Mouse (Mus musculus): ENCODE measurements around the gene Crot. TPM values are rescaled to one million over a fixed set of nuclear protein-coding genes. Genes with fewer than 3 reads are reported as not detected.

The Crot gene
- polyA plus RNA-seq, 1 experiment = 6.6 TPM

- H3ac ChIP-seq (ENCODE audit: control insufficient read depth, insufficient read length) = no peak overlapping the region
- H3K36me3 ChIP-seq (ENCODE audit: control insufficient read depth, insufficient read depth) = peaks cover 22% of the 10 kb centered on the region
- no peaks in the 10 kb centered on the region for H3K27me3 ChIP-seq (ENCODE audit: control insufficient read depth, insufficient read depth, insufficient read length)
- no peak overlapping the region for H3K4me3 ChIP-seq
- no peak overlapping the region for H3K4me2 ChIP-seq (ENCODE audit: low read depth)
- no peaks in the 10 kb centered on the region for H3K79me2 ChIP-seq (ENCODE audit: control insufficient read depth, insufficient read depth)
- TF ChIP-seq E2F4 (IDR thresholded peaks at IDR 0.05; ENCODE audit: insufficient read depth) (no peak), MYOD1 (IDR thresholded peaks at IDR 0.05; ENCODE audit: control insufficient read depth in 1 of 3, insufficient read length in 2 of 3, low read depth in 2 of 3) (no peak), POLR2A (IDR thresholded peaks at IDR 0.05; ENCODE audit: insufficient read length, low read depth) (no peak), TCF12 (IDR thresholded peaks at IDR 0.05; ENCODE audit: insufficient read depth, poor library complexity, severe bottlenecking) (no peak), USF1 (IDR thresholded peaks at IDR 0.05; ENCODE audit: low read depth) (no peak), MYOG (IDR thresholded peaks at IDR 0.05; ENCODE audit: control insufficient read depth in 1 of 3, insufficient read depth in 1 of 3, insufficient read length in 2 of 3, low read depth in 2 of 3) (no peak), TCF3 (IDR thresholded peaks at IDR 0.05; ENCODE audit: insufficient read length, low read depth) (no peak), CEBPB (IDR thresholded peaks at IDR 0.05; ENCODE audit: insufficient read depth, poor library complexity, severe bottlenecking) (no peak)
Measured at GRCm38 (mm10) chr5:8970694-8971093, 26.4 kb downstream of the Crot start.

GRCm38 (mm10) chr5:8964487-8964886 lies 32.6 kb downstream of the Crot start:
- Histone ChIP-seq H3K36me3 (ENCODE audit: control insufficient read depth, insufficient read depth) (peaks cover 17% of the 10 kb centered on the region), H3ac (ENCODE audit: control insufficient read depth, insufficient read length) (no peak overlapping the region), H3K79me2 (ENCODE audit: control insufficient read depth, insufficient read depth) (no peaks in the 10 kb centered on the region), H3K27me3 (ENCODE audit: control insufficient read depth, insufficient read depth, insufficient read length) (no peaks in the 10 kb centered on the region), H3K4me2 (ENCODE audit: low read depth) (no peak overlapping the region), H3K4me3 (no peak overlapping the region)
- TF ChIP-seq CEBPB (IDR thresholded peaks at IDR 0.05; ENCODE audit: insufficient read depth, poor library complexity, severe bottlenecking) (no peak), TCF3 (IDR thresholded peaks at IDR 0.05; ENCODE audit: insufficient read length, low read depth) (no peak), MYOG (IDR thresholded peaks at IDR 0.05; ENCODE audit: control insufficient read depth in 1 of 3, insufficient read depth in 1 of 3, insufficient read length in 2 of 3, low read depth in 2 of 3) (no peak), E2F4 (IDR thresholded peaks at IDR 0.05; ENCODE audit: insufficient read depth) (no peak), POLR2AphosphoS2 (IDR thresholded peaks at IDR 0.05; ENCODE audit: insufficient read length, low read depth) (no peak), TCF12 (IDR thresholded peaks at IDR 0.05; ENCODE audit: insufficient read depth, poor library complexity, severe bottlenecking) (no peak), USF1 (IDR thresholded peaks at IDR 0.05; ENCODE audit: low read depth) (no peak), MYOD1 (IDR thresholded peaks at IDR 0.05; ENCODE audit: control insufficient read depth in 1 of 3, insufficient read length in 2 of 3, low read depth in 2 of 3) (no peak), SRF (IDR thresholded peaks at IDR 0.05; ENCODE audit: control insufficient read depth, insufficient read length, low read depth) (no peak), REST (IDR thresholded peaks at IDR 0.05; ENCODE audit: insufficient read depth, insufficient read length) (no peak), POLR2A (IDR thresholded peaks at IDR 0.05; ENCODE audit: insufficient read length, low read depth) (no peak), MAX (IDR thresholded peaks at IDR 0.05; ENCODE audit: low read depth) (no peak)

GRCm38 (mm10) chr5:8960534-8960933 lies 36.6 kb downstream of the Crot start:
- no peaks in the 10 kb centered on the region for H3K27me3 ChIP-seq (ENCODE audit: control insufficient read depth, insufficient read depth, insufficient read length)
- H3K79me2 ChIP-seq (ENCODE audit: control insufficient read depth, insufficient read depth) = no peaks in the 10 kb centered on the region
- H3K4me2 ChIP-seq (ENCODE audit: low read depth) = no peak overlapping the region
- no peak overlapping the region for H3K4me3 ChIP-seq
- H3ac ChIP-seq (ENCODE audit: control insufficient read depth, insufficient read length) = no peak overlapping the region
- TF ChIP-seq TCF12 (IDR thresholded peaks at IDR 0.05; ENCODE audit: insufficient read depth, poor library complexity, severe bottlenecking) (no peak), REST (IDR thresholded peaks at IDR 0.05; ENCODE audit: insufficient read depth, insufficient read length) (no peak), CEBPB (IDR thresholded peaks at IDR 0.05; ENCODE audit: insufficient read depth, poor library complexity, severe bottlenecking) (no peak), POLR2A (IDR thresholded peaks at IDR 0.05; ENCODE audit: insufficient read length, low read depth) (no peak), SRF (IDR thresholded peaks at IDR 0.05; ENCODE audit: control insufficient read depth, insufficient read length, low read depth) (no peak), USF1 (IDR thresholded peaks at IDR 0.05; ENCODE audit: low read depth) (no peak), TCF3 (IDR thresholded peaks at IDR 0.05; ENCODE audit: insufficient read length, low read depth) (no peak), POLR2AphosphoS2 (IDR thresholded peaks at IDR 0.05; ENCODE audit: insufficient read length, low read depth) (no peak), E2F4 (IDR thresholded peaks at IDR 0.05; ENCODE audit: insufficient read depth) (no peak), MYOD1 (IDR thresholded peaks at IDR 0.05; ENCODE audit: control insufficient read depth in 1 of 3, insufficient read length in 2 of 3, low read depth in 2 of 3) (no peak), MYOG (IDR thresholded peaks at IDR 0.05; ENCODE audit: control insufficient read depth in 1 of 3, insufficient read depth in 1 of 3, insufficient read length in 2 of 3, low read depth in 2 of 3) (no peak), MAX (IDR thresholded peaks at IDR 0.05; ENCODE audit: low read depth) (no peak)
- H3K36me3 ChIP-seq (ENCODE audit: control insufficient read depth, insufficient read depth) = no peaks in the 10 kb centered on the region

GRCm38 (mm10) chr5:8955544-8955943 lies 41.6 kb downstream of the Crot start:
- H3K79me2 ChIP-seq (ENCODE audit: control insufficient read depth, insufficient read depth) = no peaks in the 10 kb centered on the region
- no peak overlapping the region for H3K4me3 ChIP-seq
- no peaks in the 10 kb centered on the region for H3K36me3 ChIP-seq (ENCODE audit: control insufficient read depth, insufficient read depth)
- no peak overlapping the region for H3K4me2 ChIP-seq (ENCODE audit: low read depth)
- no peaks in the 10 kb centered on the region for H3K27me3 ChIP-seq (ENCODE audit: control insufficient read depth, insufficient read depth, insufficient read length)
- TF ChIP-seq CEBPB (IDR thresholded peaks at IDR 0.05; ENCODE audit: insufficient read depth, poor library complexity, severe bottlenecking) = peak; percentile 92
- TF ChIP-seq REST (IDR thresholded peaks at IDR 0.05; ENCODE audit: insufficient read depth, insufficient read length) = no peak
- no peak overlapping the region for H3ac ChIP-seq (ENCODE audit: control insufficient read depth, insufficient read length)

GRCm38 (mm10) chr5:8953660-8954059 lies 43.5 kb downstream of the Crot start:
- no peaks in the 10 kb centered on the region for H3K79me2 ChIP-seq (ENCODE audit: control insufficient read depth, insufficient read depth)
- no peaks in the 10 kb centered on the region for H3K36me3 ChIP-seq (ENCODE audit: control insufficient read depth, insufficient read depth)
- H3K27me3 ChIP-seq (ENCODE audit: control insufficient read depth, insufficient read depth, insufficient read length) = peaks cover 3% of the 10 kb centered on the region
- H3K4me2 ChIP-seq (ENCODE audit: low read depth) = no peak overlapping the region
- TF ChIP-seq POLR2AphosphoS2 (IDR thresholded peaks at IDR 0.05; ENCODE audit: insufficient read length, low read depth) (no peak), USF1 (IDR thresholded peaks at IDR 0.05; ENCODE audit: low read depth) (no peak), MAX (IDR thresholded peaks at IDR 0.05; ENCODE audit: low read depth) (no peak), SRF (IDR thresholded peaks at IDR 0.05; ENCODE audit: control insufficient read depth, insufficient read length, low read depth) (no peak), CEBPB (IDR thresholded peaks at IDR 0.05; ENCODE audit: insufficient read depth, poor library complexity, severe bottlenecking) (no peak), TCF3 (IDR thresholded peaks at IDR 0.05; ENCODE audit: insufficient read length, low read depth) (no peak), TCF12 (IDR thresholded peaks at IDR 0.05; ENCODE audit: insufficient read depth, poor library complexity, severe bottlenecking) (no peak), POLR2A (IDR thresholded peaks at IDR 0.05; ENCODE audit: insufficient read length, low read depth) (no peak), E2F4 (IDR thresholded peaks at IDR 0.05; ENCODE audit: insufficient read depth) (no peak), MYOD1 (IDR thresholded peaks at IDR 0.05; ENCODE audit: control insufficient read depth in 1 of 3, insufficient read length in 2 of 3, low read depth in 2 of 3) (no peak), MYOG (IDR thresholded peaks at IDR 0.05; ENCODE audit: control insufficient read depth in 1 of 3, insufficient read depth in 1 of 3, insufficient read length in 2 of 3, low read depth in 2 of 3) (no peak), REST (IDR thresholded peaks at IDR 0.05; ENCODE audit: insufficient read depth, insufficient read length) (no peak)
- H3ac ChIP-seq (ENCODE audit: control insufficient read depth, insufficient read length) = no peak overlapping the region
- no peak overlapping the region for H3K4me3 ChIP-seq

All from myocyte (in vitro differentiated cells).